Mouse (Mus musculus): ENCODE measurements around the gene Foxa3. TPM values are rescaled to one million over a fixed set of nuclear protein-coding genes. Genes with fewer than 3 reads are reported as not detected.

Foxa3 gene
- total and polyA plus RNA-seq, 3 experiments, result not detected

- Histone ChIP-seq H3K27ac (ENCODE audit: control insufficient read depth, low read depth, low read length) (no peak overlapping the region), H3K9me3 (replicated peaks; ENCODE audit: insufficient read depth, low read length) (no peaks in the 10 kb centered on the region), H3K4me1 (ENCODE audit: control insufficient read depth in 1 of 2, insufficient read depth in 2 of 2, low read length in 2 of 2) (peaks cover 5 to 21% of the 10 kb centered on the region in 2 experiments; a peak in 3 of 4 replicates), H3K36me3 (ENCODE audit: control insufficient read depth in 1 of 2, insufficient read depth in 2 of 2, low read length in 2 of 2) (peaks cover 0 to 15% of the 10 kb centered on the region in 2 experiments; a peak in 3 of 4 replicates), H3K4me3 (ENCODE audit: control insufficient read depth in 1 of 2, insufficient read depth in 1 of 2, low read depth in 2 of 2, low read length in 2 of 2) (peak overlapping the region in 1 of 2 experiments; percentile 82; a peak in 2 of 4 replicates), H3K27me3 (ENCODE audit: control insufficient read depth in 1 of 2, insufficient read depth in 2 of 2, low read length in 2 of 2) (no peaks in the 10 kb centered on the region), H3K79me2 (ENCODE audit: control insufficient read depth, insufficient read depth, low read length, poor library complexity) (peaks cover 26% of the 10 kb centered on the region), H3K9ac (ENCODE audit: control insufficient read depth, low read depth, low read length, poor library complexity, severe bottlenecking) (peak overlapping the region; percentile 93; the same call in 1 of the 2 replicates)
- DNase-seq (ENCODE audit: low read depth, low spot score), result no peak
- no peak for TF ChIP-seq POLR2AphosphoS5 (IDR thresholded peaks at IDR 0.05; ENCODE audit: borderline replicate concordance, low read depth, low read length)
- TF ChIP-seq ZC3H11A (IDR thresholded peaks at IDR 0.05; ENCODE audit: low read depth, low read length), result no peak
- TF ChIP-seq MXI1 (IDR thresholded peaks at IDR 0.05; ENCODE audit: low read depth, low read length), result no peak
- TF ChIP-seq MYC (IDR thresholded peaks at IDR 0.05; ENCODE audit: low read depth, low read length), result no peak
- no peak for TF ChIP-seq NRF1 (IDR thresholded peaks at IDR 0.05; ENCODE audit: insufficient read depth, low read depth, low read length, poor library complexity, severe bottlenecking)
- no peak for TF ChIP-seq SMC3 (IDR thresholded peaks at IDR 0.05; ENCODE audit: low read depth, low read length)
- TF ChIP-seq KAT2A (conservative IDR thresholded peaks at IDR 0.05; ENCODE audit: low read depth, low read length), result no peak
- no peak; the same call in 1 of the 2 replicates for TF ChIP-seq SIN3A (IDR thresholded peaks at IDR 0.05; ENCODE audit: low read length)
- TF ChIP-seq E2F4 (IDR thresholded peaks at IDR 0.05; ENCODE audit: borderline replicate concordance, low read depth, low read length), result no peak
- TF ChIP-seq MAX (IDR thresholded peaks at IDR 0.05; ENCODE audit: low read length), result no peak
- no peak for TF ChIP-seq GABPA (IDR thresholded peaks at IDR 0.05; ENCODE audit: low read depth, low read length)
- TF ChIP-seq TCF12 (IDR thresholded peaks at IDR 0.05; ENCODE audit: low read depth, low read length), result no peak
- no peak for TF ChIP-seq ZKSCAN1 (IDR thresholded peaks at IDR 0.05; ENCODE audit: low read depth, low read length)
- TF ChIP-seq CHD2 (IDR thresholded peaks at IDR 0.05; ENCODE audit: low read length), result no peak
- TF ChIP-seq POLR2A (IDR thresholded peaks at IDR 0.05; ENCODE audit: control insufficient read depth in 1 of 2, insufficient read depth in 1 of 2, low read depth in 1 of 2, low read length in 2 of 2, poor library complexity in 1 of 2), result no peak
Observed at GRCm38 (mm10) chr7:19005417-19006121, 17.8 kb downstream of the Foxa3 start.

- H3K9ac ChIP-seq (ENCODE audit: control insufficient read depth, low read depth, low read length, poor library complexity, severe bottlenecking), result peak overlapping the region; percentile 93
- peak; percentile 56 for DNase-seq (ENCODE audit: low read depth, low spot score)
- TF ChIP-seq MYB (IDR thresholded peaks at IDR 0.05; ENCODE audit: low read depth, low read length) (no peak), CTCF (IDR thresholded peaks at IDR 0.05 in 2 of 3, conservative IDR thresholded peaks at IDR 0.05 in 1 of 3; ENCODE audit: control insufficient read depth in 1 of 3, insufficient read depth in 1 of 3, low read depth in 2 of 3, low read length in 3 of 3, poor library complexity in 1 of 3, severe bottlenecking in 1 of 3) (no peak), TBP (IDR thresholded peaks at IDR 0.05; ENCODE audit: low read depth, low read length) (no peak), MYC (IDR thresholded peaks at IDR 0.05; ENCODE audit: low read depth, low read length) (no peak), ZMIZ1 (IDR thresholded peaks at IDR 0.05; ENCODE audit: low read depth, low read length) (no peak), MEF2A (IDR thresholded peaks at IDR 0.05; ENCODE audit: extremely low read depth, insufficient replicate concordance, low read depth, low read length, poor library complexity, severe bottlenecking) (no peak), MAX (IDR thresholded peaks at IDR 0.05; ENCODE audit: low read length) (peak; percentile 67; the same call in 1 of the 2 replicates)
- H3K27ac ChIP-seq (ENCODE audit: control insufficient read depth, low read depth, low read length), result peak overlapping the region; percentile 62
- H3K79me2 ChIP-seq (ENCODE audit: control insufficient read depth, insufficient read depth, low read length, poor library complexity), result peaks cover 30% of the 10 kb centered on the region
- no peaks in the 10 kb centered on the region for H3K9me3 ChIP-seq (replicated peaks; ENCODE audit: insufficient read depth, low read length)
- H3K27me3 ChIP-seq (ENCODE audit: control insufficient read depth in 1 of 2, insufficient read depth in 2 of 2, low read length in 2 of 2), result no peaks in the 10 kb centered on the region
- peaks cover 0 to 15% of the 10 kb centered on the region in 2 experiments; a peak in 3 of 4 replicates for H3K36me3 ChIP-seq (ENCODE audit: control insufficient read depth in 1 of 2, insufficient read depth in 2 of 2, low read length in 2 of 2)
- H3K4me3 ChIP-seq (ENCODE audit: control insufficient read depth in 1 of 2, insufficient read depth in 1 of 2, low read depth in 2 of 2, low read length in 2 of 2), result peak overlapping the region; percentile 77 to 82
- H3K4me1 ChIP-seq (ENCODE audit: control insufficient read depth in 1 of 2, insufficient read depth in 2 of 2, low read length in 2 of 2), result peaks cover 5 to 21% of the 10 kb centered on the region in 2 experiments; a peak in 3 of 4 replicates
Observed at GRCm38 (mm10) chr7:19004631-19005079, 18.7 kb downstream of the Foxa3 start.

Data from MEL (cell line).